Mouse (Mus musculus) kidney, embryonic 16.5 days (tissue): ENCODE data around the gene Smim5. TPM values are rescaled to one million over a fixed set of nuclear protein-coding genes. Genes with fewer than 3 reads are reported as not detected.

Source experiments
- ATAC-seq: fragments of 200-750 bp; cut with Nextera tagmentation; 2 replicates; pipeline ENCODE4 v1.8.0; 2017; ENCODE audit warnings: moderate TSS enrichment; ENCODE audit not compliant: low FRiP score, low TSS enrichment
- H3K27ac ChIP-seq: fragments of 300-500 bp; sonication (generic); 2 replicates; pipeline ENCODE4 v1.5.1; 2014; ENCODE audit warnings: low read length
- H3K27me3 ChIP-seq: fragments of 300-500 bp; sonication (generic); 2 replicates; pipeline ENCODE4 v1.6.1; 2014; ENCODE audit warnings: low read length, control low read depth, mixed read lengths; ENCODE audit not compliant: insufficient read depth
- H3K36me3 ChIP-seq: fragments of 300-500 bp; sonication (generic); 2 replicates; pipeline ENCODE4 v1.6.1; 2014; ENCODE audit warnings: low read length, control low read depth, mixed read lengths; ENCODE audit not compliant: insufficient read depth
- H3K4me1 ChIP-seq: fragments of 300-500 bp; sonication (generic); 2 replicates; pipeline ENCODE4 v1.6.1; 2014; ENCODE audit warnings: low read length, control low read depth, mixed read lengths; ENCODE audit not compliant: insufficient read depth
- H3K4me2 ChIP-seq: fragments of 300-500 bp; sonication (generic); replicated peaks from 2 replicates; pipeline ENCODE4 v1.6.1; 2014; ENCODE audit warnings: low read depth, low read length
- H3K4me3 ChIP-seq: fragments of 300-500 bp; sonication (generic); 2 replicates; pipeline ENCODE4 v1.5.1; 2014; ENCODE audit warnings: mild to moderate bottlenecking, low read length
- H3K9ac ChIP-seq: fragments of 300-500 bp; sonication (generic); replicated peaks from 2 replicates; pipeline ENCODE4 v1.6.1; 2014; ENCODE audit warnings: low read length
- H3K9me3 ChIP-seq: fragments of 300-500 bp; sonication (generic); 2 replicates; pipeline ENCODE4 v1.6.1; 2016; ENCODE audit warnings: low read length, control low read depth
- WGBS: fragments of 180-500 bp; shearing (Covaris S2); extraction: QIAGEN DNeasy Blood & Tissue Kit; methylation state at CpG from one replicate; pipeline ENCODE4 v1.1.7; 2014; 5-methylcytosine and 5-hydroxymethylcytosine counted together
- polyA plus RNA-seq: library from polyadenylated mRNA; unstranded; fragments of >200 nt; fragmentation: Nextera tagmentation; extraction: Ambion mirVana; gene quantifications from 2 replicates; pipeline ENCODE4 v1.2.1, GENCODE M21; 2015

Gene Smim5
- polyA plus RNA-seq, 1 experiment from 2014 or later: 5.0 TPM

- no peaks in the 10 kb centered on the region for H3K9me3 ChIP-seq
- 84% methylated on average over 6 of the region's 6 CpGs for WGBS
- no peak for ATAC-seq
Observed at GRCm38 (mm10) chr11:115889159-115889558, 10.6 kb upstream of the Smim5 start.

DNA sequence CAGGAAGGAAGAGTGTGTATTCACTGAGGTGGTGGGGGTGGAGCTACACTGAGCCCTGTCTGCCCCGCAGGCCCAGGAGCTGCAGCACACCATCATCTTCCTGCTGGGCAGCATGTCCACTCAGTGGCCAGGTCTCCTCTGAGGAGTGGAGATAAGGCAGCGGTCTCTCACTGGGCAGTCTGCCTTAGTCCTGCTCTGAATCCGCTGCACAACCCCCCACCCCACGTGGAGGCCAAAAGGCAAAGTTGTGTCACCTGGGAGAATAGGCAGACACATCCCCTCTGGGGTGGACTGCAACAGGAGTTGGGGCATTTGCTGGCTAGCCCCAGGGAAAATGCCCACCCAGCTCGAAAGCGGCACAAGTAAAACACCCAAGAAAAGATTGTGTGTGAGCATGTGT, 7.6 kb upstream of the Smim5 start:
- no peak overlapping the region for H3K27ac ChIP-seq
- no peak overlapping the region for H3K9ac ChIP-seq
- 0 out of 2 replicates have a peak, but pooled peaks have one; percentile 10 for ATAC-seq
- H3K4me3 ChIP-seq: no peak overlapping the region
- no peak overlapping the region for H3K4me2 ChIP-seq
- 0 out of 2 replicates have a peak, but pooled peaks cover 3% of the 10 kb centered on the region for H3K4me1 ChIP-seq
- 67% methylated on average over 6 of the region's 6 CpGs for WGBS
- H3K9me3 ChIP-seq: no peaks in the 10 kb centered on the region
- no peaks in the 10 kb centered on the region for H3K27me3 ChIP-seq
- peaks cover 10% of the 10 kb centered on the region; the same call in 1 of the 2 replicates for H3K36me3 ChIP-seq

More at GRCm38 (mm10) chr11:115889159-115889558, 10.6 kb upstream of the Smim5 start:
- H3K4me3 ChIP-seq: no peak overlapping the region
- peaks cover under 1% of the 10 kb centered on the region; the same call in 1 of the 2 replicates for H3K36me3 ChIP-seq
- 0 out of 2 replicates have a peak, but pooled peaks cover 3% of the 10 kb centered on the region for H3K4me1 ChIP-seq
- no peaks in the 10 kb centered on the region for H3K27me3 ChIP-seq
- H3K9ac ChIP-seq: no peak overlapping the region
- no peak overlapping the region for H3K27ac ChIP-seq
- H3K4me2 ChIP-seq: no peak overlapping the region

DNA sequence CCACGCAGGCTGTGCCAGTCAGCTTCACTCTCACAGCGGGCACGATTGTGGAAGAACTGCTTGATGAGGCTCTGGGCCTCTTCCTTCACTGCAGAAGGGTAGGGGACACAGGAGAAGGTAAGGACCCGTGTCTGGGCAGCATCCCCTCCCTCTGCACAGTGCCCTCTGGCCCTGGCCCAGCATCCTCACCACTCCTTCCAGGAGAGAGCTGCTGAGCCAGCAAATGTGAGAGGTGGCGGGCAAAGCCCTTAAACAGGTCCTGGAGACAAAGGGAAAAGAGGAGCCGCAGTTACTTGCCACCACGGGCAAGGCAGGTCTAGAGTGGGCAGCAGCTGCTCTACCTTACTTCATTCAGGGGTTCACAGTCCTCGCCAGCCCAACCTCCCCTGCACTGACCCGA, 6.7 kb upstream of the Smim5 start:
- Histone ChIP-seq H3K9ac (no peak overlapping the region), H3K4me2 (no peak overlapping the region), H3K27ac (no peak overlapping the region), H3K4me1 (0 out of 2 replicates have a peak, but pooled peaks cover 3% of the 10 kb centered on the region), H3K9me3 (no peaks in the 10 kb centered on the region), H3K27me3 (no peaks in the 10 kb centered on the region), H3K36me3 (peaks cover 10% of the 10 kb centered on the region; the same call in 1 of the 2 replicates), H3K4me3 (no peak overlapping the region)
- 85% methylated on average over 9 of the region's 9 CpGs for WGBS
- no peak for ATAC-seq

- no peak for ATAC-seq
- H3K4me2 ChIP-seq: no peak overlapping the region
- H3K4me3 ChIP-seq: no peak overlapping the region
- H3K4me1 ChIP-seq: peaks cover 20% of the 10 kb centered on the region
- H3K9ac ChIP-seq: no peak overlapping the region
- no peaks in the 10 kb centered on the region for H3K9me3 ChIP-seq
- WGBS: 67% methylated on average over 14 of the region's 14 CpGs
- peaks cover 10% of the 10 kb centered on the region; the same call in 1 of the 2 replicates for H3K36me3 ChIP-seq
- no peak overlapping the region for H3K27ac ChIP-seq
- no peaks in the 10 kb centered on the region for H3K27me3 ChIP-seq
Observed at GRCm38 (mm10) chr11:115894755-115895520, 4.8 kb upstream of the Smim5 start.

DNA sequence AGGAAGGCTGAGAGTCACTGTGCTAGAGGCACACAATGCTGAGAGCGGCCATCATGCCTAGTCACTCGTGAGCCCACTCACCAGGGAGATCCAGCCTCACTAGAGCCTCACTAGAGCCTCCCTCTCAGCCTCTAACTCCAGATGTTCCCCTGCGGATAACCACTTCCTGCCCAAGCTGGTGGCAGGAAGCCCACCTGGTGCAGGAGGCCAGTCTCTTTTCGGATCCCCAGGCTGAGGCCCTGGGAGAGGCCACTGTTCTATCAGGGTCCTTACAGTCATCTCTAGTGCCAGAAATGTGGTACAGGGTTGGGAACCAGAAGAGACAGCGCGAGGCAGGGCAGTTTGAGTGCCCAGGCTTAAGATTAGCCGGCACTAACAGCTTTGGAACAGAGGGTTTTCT, 1.3 kb upstream of the Smim5 start:
- ATAC-seq: no peak
- WGBS: 79% methylated on average over 7 of the region's 7 CpGs
- Histone ChIP-seq H3K4me1 (peaks cover 40% of the 10 kb centered on the region), H3K4me2 (no peak overlapping the region), H3K9ac (no peak overlapping the region), H3K27ac (peak overlapping the region; percentile 92; the same call in 1 of the 2 replicates), H3K27me3 (no peaks in the 10 kb centered on the region), H3K9me3 (no peaks in the 10 kb centered on the region), H3K4me3 (no peak overlapping the region), H3K36me3 (peaks cover 10% of the 10 kb centered on the region; the same call in 1 of the 2 replicates)

DNA sequence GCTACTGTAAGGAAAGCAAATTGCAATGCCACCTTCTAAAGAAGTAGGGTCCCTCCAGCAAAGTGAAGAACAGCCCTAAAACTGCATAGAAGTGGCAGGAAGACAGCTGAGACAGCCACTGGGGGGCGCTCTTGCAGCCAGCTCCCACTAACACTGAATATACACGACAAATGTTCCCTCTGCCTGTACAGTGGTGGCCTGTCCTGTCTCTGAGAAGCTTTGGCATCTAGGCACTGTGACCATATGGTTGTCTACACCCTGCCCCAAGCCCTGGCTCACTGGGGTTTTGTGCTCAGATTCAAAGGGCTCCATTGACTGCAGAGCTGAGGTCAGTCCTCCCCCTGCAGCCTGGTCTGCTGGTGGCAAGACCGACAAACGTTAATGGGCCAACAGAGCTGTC, 880 bp upstream of the Smim5 start:
- peaks cover 10% of the 10 kb centered on the region; the same call in 1 of the 2 replicates for H3K36me3 ChIP-seq
- 10% methylated on average over 4 of the region's 4 CpGs for WGBS
- no peaks in the 10 kb centered on the region for H3K9me3 ChIP-seq
- H3K27me3 ChIP-seq: no peaks in the 10 kb centered on the region
- H3K27ac ChIP-seq: peak overlapping the region; percentile 92
- H3K4me3 ChIP-seq: no peak overlapping the region
- H3K4me2 ChIP-seq: no peak overlapping the region
- no peak for ATAC-seq
- peaks cover 45% of the 10 kb centered on the region for H3K4me1 ChIP-seq
- H3K9ac ChIP-seq: no peak overlapping the region

GRCm38 (mm10) chr11:115900561-115901337, 983 bp downstream of the Smim5 start:
- Histone ChIP-seq H3K27ac (peak overlapping the region; percentile 92; the same call in 1 of the 2 replicates), H3K4me2 (peak overlapping the region; percentile 26), H3K9ac (no peak overlapping the region), H3K36me3 (0 out of 2 replicates have a peak, but pooled peaks cover 7% of the 10 kb centered on the region), H3K9me3 (no peaks in the 10 kb centered on the region), H3K4me1 (peaks cover 63% of the 10 kb centered on the region), H3K4me3 (peak overlapping the region; percentile 19; the same call in 1 of the 2 replicates), H3K27me3 (no peaks in the 10 kb centered on the region)
- 55% methylated on average over 8 of the region's 8 CpGs for WGBS
- no peak for ATAC-seq

GRCm38 (mm10) chr11:115901338-115902161, 1.8 kb downstream of the Smim5 start:
- H3K4me2 ChIP-seq: no peak overlapping the region
- peaks cover 70% of the 10 kb centered on the region for H3K4me1 ChIP-seq
- no peak for ATAC-seq
- H3K36me3 ChIP-seq: 0 out of 2 replicates have a peak, but pooled peaks cover 2% of the 10 kb centered on the region
- H3K9ac ChIP-seq: no peak overlapping the region
- WGBS: 85% methylated on average over 9 of the region's 9 CpGs
- H3K9me3 ChIP-seq: no peaks in the 10 kb centered on the region
- H3K4me3 ChIP-seq: no peak overlapping the region
- no peak overlapping the region for H3K27ac ChIP-seq
- no peaks in the 10 kb centered on the region for H3K27me3 ChIP-seq

DNA sequence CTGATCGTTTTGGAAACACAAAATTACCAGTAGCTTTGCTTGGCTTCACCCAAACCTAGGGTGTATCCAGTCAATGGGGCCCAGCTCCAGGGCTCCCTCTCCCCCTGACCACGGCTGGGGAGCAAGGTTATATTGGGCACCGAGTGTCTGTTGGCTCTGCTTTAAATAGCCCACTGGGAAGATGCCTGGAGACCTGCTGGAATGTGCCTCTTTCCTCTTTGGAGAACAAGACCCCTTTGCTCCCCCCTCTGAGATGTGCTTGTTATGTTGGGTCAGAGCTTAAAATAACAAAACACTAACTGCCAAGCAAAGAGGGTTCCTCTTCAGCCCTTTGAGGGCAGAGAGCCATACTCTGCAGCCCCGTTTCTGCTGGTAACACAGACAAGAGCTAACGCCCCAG, 2.4 kb downstream of the Smim5 start:
- Histone ChIP-seq H3K9ac (no peak overlapping the region), H3K9me3 (no peaks in the 10 kb centered on the region), H3K27me3 (no peaks in the 10 kb centered on the region), H3K4me2 (no peak overlapping the region), H3K27ac (peak overlapping the region; percentile 13; the same call in 1 of the 2 replicates), H3K4me1 (peaks cover 76% of the 10 kb centered on the region), H3K36me3 (no peaks in the 10 kb centered on the region), H3K4me3 (no peak overlapping the region)
- ATAC-seq: no peak
- WGBS: 84% methylated on average over 5 of the region's 5 CpGs
